Mouse (Mus musculus): ENCODE measurements around the gene Cacng8. TPM values are rescaled to one million over a fixed set of nuclear protein-coding genes. Genes with fewer than 3 reads are reported as not detected.
"Not testable (repeated sequence)": the region's sequence is repeated elsewhere in the genome, so short reads cannot be mapped to it uniquely, and the experiment has no call there.

Gene Cacng8
- polyA plus RNA-seq, 1 experiment from 2014 or later: 12.5 TPM

DNA sequence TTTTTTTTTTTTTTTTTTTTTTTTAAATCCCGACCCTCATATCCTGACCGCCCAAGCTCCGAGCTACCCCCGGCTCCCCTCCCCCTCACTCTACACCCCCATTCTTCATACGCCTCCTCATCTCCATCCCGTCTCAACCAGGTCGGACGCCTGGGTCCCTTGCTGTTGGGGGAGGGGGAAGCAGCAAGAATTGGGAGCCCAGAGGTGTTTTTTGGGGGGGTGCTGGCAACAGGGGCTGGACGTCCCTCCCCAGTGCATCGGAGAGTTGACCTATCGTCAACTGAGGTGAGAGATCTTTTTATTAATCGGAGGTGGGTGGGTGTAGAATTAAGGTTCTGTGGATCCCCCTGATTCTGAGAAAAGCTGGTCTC, 583 bp downstream of the Cacng8 start:
- H3K9me3 ChIP-seq (ENCODE audit: control insufficient read depth, low read length): no peaks in the 10 kb centered on the region
- H3K4me1 ChIP-seq (ENCODE audit: control insufficient read depth, insufficient read depth, low read length): peaks cover 38% of the 10 kb centered on the region
- peak overlapping the region; percentile 53 for H3K4me3 ChIP-seq (replicated peaks; ENCODE audit: low read depth, low read length)
- DNase-seq (no peak), ATAC-seq (ENCODE audit: low FRiP score, low TSS enrichment) (peak; percentile 38; the same call in 1 of the 2 replicates)
- H3K9ac ChIP-seq (replicated peaks; ENCODE audit: low read length): peak overlapping the region; percentile 60
- H3K36me3 ChIP-seq (ENCODE audit: control insufficient read depth, insufficient read depth, low read length): peaks cover 14% of the 10 kb centered on the region
- peak overlapping the region; percentile 79 for H3K4me2 ChIP-seq (ENCODE audit: low read length)
- no peaks in the 10 kb centered on the region for H3K27me3 ChIP-seq (ENCODE audit: control insufficient read depth, insufficient read depth, low read length)
- WGBS: 2% methylated on average over 12 of the region's 12 CpGs
- peak overlapping the region; percentile 21; the same call in 1 of the 2 replicates for H3K27ac ChIP-seq (replicated peaks; ENCODE audit: low read depth, low read length)

- ATAC-seq (ENCODE audit: low FRiP score, low TSS enrichment): no peak
- peak overlapping the region; percentile 53 for H3K4me3 ChIP-seq (replicated peaks; ENCODE audit: low read depth, low read length)
- peak overlapping the region; percentile 21 for H3K27ac ChIP-seq (replicated peaks; ENCODE audit: low read depth, low read length)
- H3K27me3 ChIP-seq (ENCODE audit: control insufficient read depth, insufficient read depth, low read length): no peaks in the 10 kb centered on the region
- H3K4me2 ChIP-seq (ENCODE audit: low read length): peak overlapping the region; percentile 79
- no peaks in the 10 kb centered on the region for H3K9me3 ChIP-seq (ENCODE audit: control insufficient read depth, low read length)
- H3K9ac ChIP-seq (replicated peaks; ENCODE audit: low read length): peak overlapping the region; percentile 60; the same call in 1 of the 2 replicates
- 7% methylated on average over 4 of the region's 4 CpGs for WGBS
- peak; percentile 60 for DNase-seq
- peaks cover 14% of the 10 kb centered on the region for H3K36me3 ChIP-seq (ENCODE audit: control insufficient read depth, insufficient read depth, low read length)
- peaks cover 38% of the 10 kb centered on the region for H3K4me1 ChIP-seq (ENCODE audit: control insufficient read depth, insufficient read depth, low read length)
Observed at GRCm38 (mm10) chr7:3391809-3392208, 1.3 kb downstream of the Cacng8 start.

DNA sequence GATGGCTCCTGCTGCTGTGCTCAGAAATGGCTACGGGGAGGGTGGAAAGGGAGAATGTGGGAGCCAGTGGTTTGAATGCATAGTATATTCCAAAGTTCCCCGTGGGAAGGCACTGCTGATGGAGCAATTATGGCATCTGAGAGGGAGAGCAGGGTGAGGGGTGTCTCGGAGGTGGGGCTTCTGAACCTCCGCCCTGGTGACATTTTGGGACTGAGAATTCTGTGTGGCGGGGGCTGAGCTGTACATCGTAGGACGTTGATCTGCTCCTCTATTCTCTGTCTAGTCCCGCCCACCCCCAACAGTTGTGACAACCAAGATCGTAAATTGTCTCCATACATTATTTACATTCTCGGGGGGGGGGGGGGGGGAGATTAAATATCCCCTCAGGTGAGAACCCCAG, 6.9 kb downstream of the Cacng8 start:
- 38% methylated on average over 10 of the region's 10 CpGs for WGBS
- H3K9ac ChIP-seq (replicated peaks; ENCODE audit: low read length): no peak overlapping the region
- H3K36me3 ChIP-seq (ENCODE audit: control insufficient read depth, insufficient read depth, low read length): peaks cover 14% of the 10 kb centered on the region
- H3K4me3 ChIP-seq (replicated peaks; ENCODE audit: low read depth, low read length): no peak overlapping the region
- DNase-seq: no peak
- ATAC-seq (ENCODE audit: low FRiP score, low TSS enrichment): 0 out of 2 replicates have a peak, but pooled peaks have one; percentile 9
- no peaks in the 10 kb centered on the region for H3K27me3 ChIP-seq (ENCODE audit: control insufficient read depth, insufficient read depth, low read length)
- H3K4me2 ChIP-seq (ENCODE audit: low read length): peak overlapping the region; percentile 13
- peaks cover 24% of the 10 kb centered on the region for H3K4me1 ChIP-seq (ENCODE audit: control insufficient read depth, insufficient read depth, low read length)
- H3K9me3 ChIP-seq (ENCODE audit: control insufficient read depth, low read length): no peaks in the 10 kb centered on the region
- no peak overlapping the region for H3K27ac ChIP-seq (replicated peaks; ENCODE audit: low read depth, low read length)

- 10% methylated on average over 7 of the region's 7 CpGs for WGBS
- no peak overlapping the region for H3K27ac ChIP-seq (replicated peaks; ENCODE audit: low read depth, low read length)
- H3K9ac ChIP-seq (replicated peaks; ENCODE audit: low read length): no peak overlapping the region
- peaks cover 19% of the 10 kb centered on the region; the same call in 1 of the 2 replicates for H3K4me1 ChIP-seq (ENCODE audit: control insufficient read depth, insufficient read depth, low read length)
- DNase-seq (peak; percentile 64), ATAC-seq (ENCODE audit: low FRiP score, low TSS enrichment) (peak; percentile 65; the same call in 1 of the 2 replicates)
- H3K4me2 ChIP-seq (ENCODE audit: low read length): peak overlapping the region; percentile 13
- H3K27me3 ChIP-seq (ENCODE audit: control insufficient read depth, insufficient read depth, low read length): no peaks in the 10 kb centered on the region
- H3K4me3 ChIP-seq (replicated peaks; ENCODE audit: low read depth, low read length): no peak overlapping the region
- H3K9me3 ChIP-seq (ENCODE audit: control insufficient read depth, low read length): no peaks in the 10 kb centered on the region
- H3K36me3 ChIP-seq (ENCODE audit: control insufficient read depth, insufficient read depth, low read length): peaks cover 16% of the 10 kb centered on the region
Observed at GRCm38 (mm10) chr7:3397797-3398196, 7.3 kb downstream of the Cacng8 start.

DNA sequence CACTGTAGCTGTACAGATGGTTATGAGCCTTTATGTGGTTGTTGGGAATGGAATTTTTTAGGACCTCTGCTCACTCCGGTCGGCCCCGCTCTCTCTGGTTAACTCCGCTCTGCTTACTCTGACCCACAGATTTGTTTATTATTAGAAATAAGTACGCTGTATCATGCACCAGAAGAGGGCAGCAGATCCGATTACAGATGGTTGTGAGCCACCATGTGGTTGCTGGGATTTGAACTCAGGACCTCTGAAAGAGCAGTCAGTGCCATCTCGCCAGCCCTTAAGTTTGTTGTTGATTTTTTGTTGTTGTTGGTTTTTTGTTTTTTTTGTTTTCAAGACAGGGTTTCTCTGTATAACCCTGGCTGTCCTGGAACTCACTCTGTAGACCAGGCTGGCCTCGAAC, 7.9 kb downstream of the Cacng8 start:
- Histone ChIP-seq H3K36me3 (ENCODE audit: control insufficient read depth, insufficient read depth, low read length) (peaks cover 21% of the 10 kb centered on the region), H3K4me1 (ENCODE audit: control insufficient read depth, insufficient read depth, low read length) (peaks cover 14% of the 10 kb centered on the region; the same call in 1 of the 2 replicates)
- ATAC-seq (ENCODE audit: low FRiP score, low TSS enrichment); H3K9ac ChIP-seq (replicated peaks; ENCODE audit: low read length); H3K27me3 ChIP-seq (ENCODE audit: control insufficient read depth, insufficient read depth, low read length); DNase-seq; H3K27ac ChIP-seq (replicated peaks; ENCODE audit: low read depth, low read length); H3K9me3 ChIP-seq (ENCODE audit: control insufficient read depth, low read length); H3K4me2 ChIP-seq (ENCODE audit: low read length); H3K4me3 ChIP-seq (replicated peaks; ENCODE audit: low read depth, low read length): not testable (repeated sequence)
- WGBS: 96% methylated on average over 8 of the region's 8 CpGs

DNA sequence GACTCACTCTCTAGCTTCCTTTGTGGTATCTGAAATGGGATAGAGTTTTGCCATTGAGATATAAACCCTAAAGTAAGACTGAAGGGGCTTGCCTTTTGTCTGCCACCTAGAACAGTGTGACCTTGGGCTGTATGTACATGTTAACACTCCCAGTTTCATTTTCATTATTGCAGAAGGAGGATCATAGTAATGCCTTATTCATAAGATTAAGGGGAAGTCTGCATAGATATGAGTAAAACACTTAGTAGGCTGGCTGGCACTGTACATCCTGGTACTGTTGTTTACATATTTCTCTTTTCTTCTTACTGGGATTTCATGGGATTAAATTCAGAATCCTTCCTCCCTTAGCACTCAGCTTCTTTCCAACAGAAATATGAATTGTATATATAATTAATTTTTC, 9.5 kb downstream of the Cacng8 start:
- DNase-seq (no peak), ATAC-seq (ENCODE audit: low FRiP score, low TSS enrichment) (no peak)
- H3K9me3 ChIP-seq (ENCODE audit: control insufficient read depth, low read length): no peaks in the 10 kb centered on the region
- H3K9ac ChIP-seq (replicated peaks; ENCODE audit: low read length): no peak overlapping the region
- no peak overlapping the region for H3K4me3 ChIP-seq (replicated peaks; ENCODE audit: low read depth, low read length)
- H3K27me3 ChIP-seq (ENCODE audit: control insufficient read depth, insufficient read depth, low read length): no peaks in the 10 kb centered on the region
- H3K36me3 ChIP-seq (ENCODE audit: control insufficient read depth, insufficient read depth, low read length): peaks cover 11% of the 10 kb centered on the region; the same call in 1 of the 2 replicates
- peaks cover 9% of the 10 kb centered on the region; the same call in 1 of the 2 replicates for H3K4me1 ChIP-seq (ENCODE audit: control insufficient read depth, insufficient read depth, low read length)
- H3K4me2 ChIP-seq (ENCODE audit: low read length): no peak overlapping the region
- H3K27ac ChIP-seq (replicated peaks; ENCODE audit: low read depth, low read length): no peak overlapping the region

GRCm38 (mm10) chr7:3409729-3410520, 19.4 kb downstream of the Cacng8 start:
- H3K27me3 ChIP-seq (ENCODE audit: control insufficient read depth, insufficient read depth, low read length): peaks cover 27% of the 10 kb centered on the region
- H3K4me3 ChIP-seq (replicated peaks; ENCODE audit: low read depth, low read length): no peak overlapping the region
- no peak overlapping the region for H3K4me2 ChIP-seq (ENCODE audit: low read length)
- no peak for ATAC-seq (ENCODE audit: low FRiP score, low TSS enrichment)
- no peak for DNase-seq
- no peak overlapping the region for H3K27ac ChIP-seq (replicated peaks; ENCODE audit: low read depth, low read length)
- peaks cover 20% of the 10 kb centered on the region for H3K4me1 ChIP-seq (ENCODE audit: control insufficient read depth, insufficient read depth, low read length)
- H3K9me3 ChIP-seq (ENCODE audit: control insufficient read depth, low read length): no peaks in the 10 kb centered on the region
- no peak overlapping the region for H3K9ac ChIP-seq (replicated peaks; ENCODE audit: low read length)
- WGBS: 71% methylated on average over 11 of the region's 11 CpGs
- H3K36me3 ChIP-seq (ENCODE audit: control insufficient read depth, insufficient read depth, low read length): no peaks in the 10 kb centered on the region

DNA sequence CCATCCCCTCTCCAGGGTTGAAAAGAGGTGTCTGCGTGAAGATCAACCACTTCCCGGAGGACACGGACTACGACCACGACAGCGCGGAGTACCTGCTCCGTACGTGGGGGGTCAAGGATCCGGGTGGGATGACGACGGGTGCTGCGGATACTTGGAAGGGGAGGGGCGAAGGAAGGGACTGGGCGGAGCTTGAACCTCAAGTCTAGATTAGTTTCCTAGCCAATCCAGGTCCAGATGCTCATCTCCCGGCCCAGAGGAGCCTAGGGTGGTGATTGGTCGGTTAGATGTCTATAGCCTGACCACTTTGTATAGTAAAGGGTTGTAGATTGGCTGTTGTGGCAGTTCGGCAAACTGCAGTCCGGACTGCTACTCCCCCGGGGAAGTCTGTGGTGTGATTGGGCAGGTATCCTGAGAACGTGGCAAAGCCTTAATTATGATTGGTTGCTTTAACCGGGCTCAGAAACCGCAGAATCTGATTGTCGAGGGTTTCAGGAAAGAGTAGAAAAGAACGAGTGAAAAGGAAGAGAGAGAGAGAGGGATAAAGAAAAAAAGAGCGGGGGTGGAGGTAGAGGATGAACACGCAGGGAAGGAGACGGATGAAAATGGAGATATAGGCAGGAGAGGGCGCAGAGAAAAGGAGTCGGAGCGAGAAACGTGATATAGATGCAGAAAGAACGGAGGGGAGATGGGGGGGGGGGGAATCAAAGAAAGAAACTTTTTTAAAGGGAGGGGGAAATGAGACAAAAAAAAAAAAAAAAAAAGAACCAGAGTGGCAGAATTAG, 20.9 kb downstream of the Cacng8 start:
- Histone ChIP-seq H3K27me3 (ENCODE audit: control insufficient read depth, insufficient read depth, low read length) (peaks cover 38% of the 10 kb centered on the region), H3K4me3 (replicated peaks; ENCODE audit: low read depth, low read length) (peak overlapping the region; percentile 36), H3K4me2 (ENCODE audit: low read length) (peak overlapping the region; percentile 83), H3K4me1 (ENCODE audit: control insufficient read depth, insufficient read depth, low read length) (peaks cover 22% of the 10 kb centered on the region), H3K9me3 (ENCODE audit: control insufficient read depth, low read length) (no peaks in the 10 kb centered on the region), H3K9ac (replicated peaks; ENCODE audit: low read length) (peak overlapping the region; percentile 37; the same call in 1 of the 2 replicates), H3K36me3 (ENCODE audit: control insufficient read depth, insufficient read depth, low read length) (no peaks in the 10 kb centered on the region), H3K27ac (replicated peaks; ENCODE audit: low read depth, low read length) (no peak overlapping the region)
- WGBS: under 1% methylated on average over 33 of the region's 33 CpGs
- ATAC-seq (ENCODE audit: low FRiP score, low TSS enrichment) (peak; percentile 85), DNase-seq (peak; percentile 84)
